Mouse (Mus musculus) thymus, postnatal 4 days (tissue): ENCODE measurements at regions not wholly inside any gene's neighbourhood (a gene's known extent, or its start where the extent isn't known, plus 50 kb on each side); places are given as distances from the start of the nearest gene placed in this dataset.
A peak's percentile ranks its signal among the peaks of the same experiment; 100 is the strongest.

Experiments used
- DNase-seq: peaks from one replicate; pipeline ENCODE4 v3.0.0; 2021

DNA sequence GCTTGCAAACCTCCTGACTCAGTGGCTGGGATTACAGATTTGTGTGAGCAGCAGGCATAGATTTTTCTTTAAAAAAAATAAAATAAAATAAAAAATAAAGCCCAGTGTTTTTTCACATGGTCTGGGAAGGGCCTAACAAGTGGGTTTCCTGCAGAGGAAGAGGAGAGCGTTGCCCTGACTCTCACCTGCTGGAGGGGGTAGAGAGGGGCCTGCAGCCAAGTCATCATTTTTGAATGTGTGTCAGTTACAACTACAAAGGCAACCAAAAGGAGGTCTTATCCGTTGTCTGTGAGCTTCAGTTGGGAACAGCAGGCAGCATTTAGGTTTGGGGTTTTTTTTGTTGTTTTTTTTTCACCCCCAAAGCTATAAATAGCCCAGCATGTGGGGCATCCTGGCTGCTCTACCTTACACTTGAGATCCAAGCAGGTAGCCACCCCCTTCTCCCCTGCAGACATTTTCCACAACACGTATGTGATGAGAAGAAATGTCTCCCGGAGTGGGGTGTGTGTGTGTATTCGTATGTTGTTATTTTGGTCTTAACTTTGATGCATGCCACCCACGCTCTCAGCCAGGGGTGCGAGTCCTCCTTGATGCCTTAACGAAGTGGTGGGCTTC lies 285.7 kb upstream of the 4930412O13Rik start:
- DNase-seq, result peak; percentile 70

DNA sequence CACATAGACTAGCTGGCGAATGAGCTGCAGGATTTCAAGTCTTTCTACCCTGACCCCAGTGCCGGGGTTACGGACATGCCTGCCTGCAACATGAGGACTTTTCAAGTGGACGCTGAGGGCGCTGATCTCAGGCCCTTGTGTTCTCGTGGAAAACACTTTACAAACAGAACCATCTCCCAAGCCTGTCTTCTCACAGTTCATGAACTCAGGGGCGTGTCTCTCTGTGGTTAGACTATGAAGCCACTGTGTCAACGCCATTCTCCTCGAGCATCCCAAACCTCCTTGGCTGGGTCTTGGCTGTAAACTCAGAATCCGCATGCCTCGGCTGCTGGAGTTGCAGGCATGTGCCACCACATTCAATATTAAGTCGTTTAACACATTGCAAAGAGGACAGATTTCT lies 284.9 kb upstream of the 4930412O13Rik start:
- DNase-seq, result peak; percentile 55

DNA sequence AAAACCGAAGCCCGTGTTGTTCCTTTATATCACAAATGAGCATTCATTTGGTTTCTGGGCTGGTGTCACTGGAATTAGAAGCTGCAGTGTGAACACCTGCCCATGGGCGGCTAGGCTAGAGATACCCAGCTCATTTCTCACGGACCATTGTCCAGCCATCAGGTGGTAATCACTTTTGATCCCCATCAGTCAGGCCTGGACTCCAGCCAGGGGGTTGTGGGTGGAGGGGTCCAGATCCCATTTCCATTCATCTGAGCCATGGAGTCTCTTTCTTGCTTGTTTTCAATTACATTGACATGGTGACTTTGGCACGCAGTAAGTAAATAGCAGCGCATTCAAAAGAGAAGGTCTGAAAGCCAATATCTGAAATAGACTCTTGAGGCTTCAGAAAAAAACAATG lies 276.1 kb upstream of the 4930412O13Rik start:
- DNase-seq, result no peak

DNA sequence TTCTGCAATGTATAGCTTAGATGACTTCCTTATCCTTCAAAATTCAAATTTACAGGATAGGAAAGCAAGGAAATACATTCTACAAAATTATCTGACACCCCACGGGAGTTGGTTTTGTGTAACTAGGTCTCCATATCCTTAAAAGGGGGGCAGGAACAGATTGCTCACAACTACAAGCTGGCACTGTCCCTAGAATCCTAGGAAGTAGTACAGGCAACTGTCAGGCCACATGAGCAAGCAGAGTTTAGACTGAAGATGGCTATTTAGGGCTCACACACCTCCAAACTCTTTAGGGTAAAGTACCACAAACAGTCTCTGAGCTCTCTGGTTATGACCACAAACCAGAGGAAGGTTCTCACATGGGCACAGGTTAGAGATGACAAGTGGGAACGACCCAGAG lies 273.5 kb upstream of the 4930412O13Rik start:
- DNase-seq, result no peak

DNA sequence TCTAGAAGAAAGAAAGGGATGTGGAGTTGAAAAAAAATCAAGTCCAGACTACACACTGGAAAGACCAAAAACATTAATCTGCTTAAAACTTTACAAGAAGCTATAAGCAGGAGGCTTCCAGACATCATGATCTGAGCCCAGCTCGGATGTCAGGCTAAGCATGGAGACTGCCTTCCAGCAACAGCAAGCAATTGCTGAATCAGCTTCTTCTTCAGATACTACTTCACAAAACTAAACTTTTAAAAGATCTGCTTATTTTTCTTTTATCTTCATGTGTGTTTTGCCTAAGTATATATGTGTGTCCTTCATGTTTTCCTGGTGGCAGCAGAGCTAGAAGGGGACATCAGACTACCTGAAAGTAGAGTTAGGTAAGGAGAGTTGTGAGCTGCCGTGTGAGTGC lies 266.6 kb upstream of the 4930412O13Rik start:
- no peak for DNase-seq

DNA sequence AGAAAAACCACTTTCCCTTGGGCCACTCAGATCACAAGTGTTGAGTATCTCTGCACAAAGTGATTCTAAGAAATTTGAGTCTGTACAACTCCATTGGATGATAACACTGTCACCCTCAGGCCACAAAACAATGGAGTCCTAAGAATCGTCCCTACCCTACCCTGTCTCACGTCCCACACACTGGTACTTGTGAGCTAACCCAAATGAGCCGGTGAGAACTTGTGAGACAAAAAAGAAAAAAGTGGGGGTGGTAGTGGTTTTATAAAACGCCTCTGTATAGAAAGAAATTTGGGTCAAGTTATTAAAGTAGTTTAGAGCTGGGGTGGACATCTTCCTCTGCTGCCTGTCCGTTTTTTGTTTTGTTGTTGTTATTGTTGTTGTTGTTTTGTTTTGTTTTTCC lies 264.8 kb upstream of the 4930412O13Rik start:
- no peak for DNase-seq

DNA sequence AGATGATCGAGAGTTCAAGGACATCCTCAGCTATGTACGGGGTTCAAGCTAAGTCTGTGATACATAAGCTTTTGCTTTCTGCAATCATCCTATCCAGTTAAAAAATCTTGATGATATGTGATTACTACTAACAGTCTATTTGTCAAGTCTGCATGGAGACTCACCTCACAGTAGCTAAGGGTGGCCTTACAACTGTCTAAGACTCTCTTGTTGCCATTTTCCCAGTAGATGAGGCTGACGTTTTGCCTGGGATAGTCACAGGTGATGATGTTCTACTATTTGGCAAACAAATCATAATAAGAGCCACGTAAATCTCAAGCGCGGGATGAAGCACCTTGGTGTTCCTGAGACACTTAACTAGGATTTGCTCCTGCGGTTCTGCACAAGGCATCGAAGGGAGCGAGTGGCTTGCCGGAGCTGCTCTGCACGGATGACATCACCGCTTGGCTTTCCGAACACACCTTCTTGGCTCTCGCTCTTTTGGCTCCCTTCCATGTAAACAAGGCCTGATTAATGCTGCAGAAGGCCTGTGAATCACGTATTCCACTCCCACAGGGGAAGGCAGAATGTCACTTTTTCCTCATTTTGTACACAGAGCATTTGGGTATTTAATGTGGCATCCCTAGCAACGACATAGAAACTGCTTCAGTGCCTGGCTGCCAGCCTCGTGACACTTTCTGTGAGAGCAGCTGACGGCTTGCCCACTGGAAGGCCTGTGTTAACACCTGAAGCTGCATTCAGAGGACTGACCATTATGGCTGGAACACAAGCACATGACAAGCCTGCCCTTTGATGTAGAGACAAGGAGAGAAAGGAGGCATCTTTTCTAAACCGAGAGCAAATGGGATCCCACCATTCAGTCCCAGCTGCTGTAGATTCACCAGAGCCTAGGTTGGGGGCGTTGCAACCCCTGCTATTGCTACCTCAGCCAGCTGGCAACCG lies 260.5 kb upstream of the 4930412O13Rik start:
- DNase-seq, result no peak

DNA sequence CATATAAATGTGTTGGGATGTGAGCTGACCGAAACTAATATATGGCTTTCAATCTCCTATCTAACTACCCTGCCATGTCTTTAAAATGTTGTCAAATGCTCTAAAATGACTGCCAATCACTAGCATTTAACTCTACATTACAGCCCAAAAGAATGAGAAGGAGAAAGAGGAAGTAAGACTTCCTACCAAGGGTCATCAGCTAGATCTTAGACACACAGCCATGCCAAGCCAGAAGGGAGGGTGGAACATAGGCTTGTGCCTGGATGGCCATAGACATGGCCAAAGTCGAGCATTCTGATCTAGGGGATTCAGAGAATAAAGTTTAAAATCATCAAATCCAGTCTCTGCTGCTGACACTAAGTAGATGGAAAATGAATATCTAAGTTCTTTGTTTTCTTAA lies 257.4 kb upstream of the 4930412O13Rik start:
- no peak for DNase-seq

DNA sequence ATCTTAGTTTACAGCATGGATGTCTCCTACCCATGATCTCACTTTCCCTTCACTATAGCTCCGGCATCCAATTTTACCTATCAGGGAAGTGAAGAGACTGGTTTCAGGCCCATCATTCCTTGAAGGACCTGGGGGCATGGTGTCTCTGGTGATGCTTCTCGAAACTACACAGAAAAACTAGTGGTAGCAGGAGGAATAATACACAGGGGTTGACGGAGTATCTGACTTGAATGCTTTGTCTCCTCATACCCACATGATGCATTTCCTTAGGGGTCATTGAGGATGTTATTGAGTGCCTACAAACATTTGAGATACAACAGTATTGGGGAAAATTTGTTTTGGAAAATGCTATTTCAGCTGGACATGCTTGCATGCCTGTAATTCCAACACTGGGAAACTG lies 253.0 kb upstream of the 4930412O13Rik start:
- DNase-seq, result no peak

DNA sequence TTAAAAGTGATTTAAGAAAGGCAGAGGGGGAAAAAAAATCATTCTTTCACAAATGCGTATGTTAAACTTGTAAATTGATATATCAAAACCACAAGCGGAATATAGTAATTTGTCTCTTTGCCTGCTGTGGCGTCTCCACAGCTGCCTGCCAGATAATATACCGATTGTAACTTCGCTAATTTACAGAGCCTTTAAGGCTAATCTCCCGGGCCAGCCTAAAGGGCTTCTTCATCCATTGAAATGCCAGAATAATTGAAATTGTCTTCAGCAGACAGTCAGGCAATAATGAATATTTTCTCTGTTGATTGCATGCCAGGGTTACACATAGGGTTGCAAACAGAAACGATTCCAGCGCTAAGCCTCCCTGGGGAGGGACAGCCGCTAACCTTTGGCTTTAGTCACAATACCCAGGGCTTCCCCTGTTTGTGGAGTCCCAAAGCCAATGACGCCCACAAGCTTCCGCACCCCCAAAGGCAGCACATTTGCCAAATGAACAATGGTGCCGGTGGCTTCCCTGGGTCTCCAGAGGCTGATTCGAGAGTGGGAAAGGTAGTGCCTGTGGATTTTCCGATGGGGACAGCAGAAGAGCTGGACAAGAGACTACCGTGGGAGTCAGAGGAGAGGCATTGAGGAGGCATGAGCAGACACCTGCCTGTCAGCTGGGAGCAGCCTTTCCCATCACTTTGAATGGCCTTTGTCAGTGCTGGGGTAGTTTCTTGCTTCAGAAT lies 248.2 kb upstream of the 4930412O13Rik start:
- DNase-seq, result no peak

DNA sequence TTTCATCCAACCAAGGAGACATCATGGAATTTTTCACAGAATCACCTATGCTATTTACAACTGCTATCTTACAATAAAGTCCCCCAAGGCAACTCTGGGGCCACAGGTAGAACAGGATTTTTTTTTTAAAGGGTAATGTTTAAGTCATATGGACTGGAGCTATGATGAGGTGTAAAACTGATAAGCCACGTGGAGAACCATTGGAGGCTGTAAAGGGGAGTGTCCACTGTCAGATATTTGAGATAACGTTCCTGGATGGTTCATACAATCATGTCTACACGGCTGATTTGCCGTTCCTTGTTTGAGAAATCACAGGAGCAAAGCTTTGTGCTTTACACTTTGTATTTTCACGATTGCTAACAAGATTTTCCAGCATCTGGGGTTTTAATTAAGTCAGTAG lies 241.8 kb upstream of the 4930412O13Rik start:
- no peak for DNase-seq

DNA sequence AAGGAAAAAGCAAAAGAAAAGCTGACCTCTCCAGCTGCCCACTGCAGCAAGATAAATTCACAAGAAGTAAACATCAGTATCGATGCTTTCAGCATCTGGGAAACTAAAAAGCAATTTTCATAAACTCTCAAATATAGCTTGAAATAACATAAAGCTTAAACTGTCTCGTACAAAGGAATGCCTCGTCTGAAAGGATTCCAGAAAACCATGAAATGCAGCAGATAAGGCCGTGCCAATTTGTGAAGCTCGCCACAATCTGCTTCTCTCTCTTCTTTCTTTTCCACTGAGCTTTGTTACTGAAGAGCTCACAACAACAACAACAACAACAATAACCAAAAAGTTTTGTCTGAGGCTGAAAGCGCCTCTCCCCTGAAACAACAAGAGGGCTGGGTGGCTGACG lies 239.4 kb upstream of the 4930412O13Rik start:
- no peak for DNase-seq

DNA sequence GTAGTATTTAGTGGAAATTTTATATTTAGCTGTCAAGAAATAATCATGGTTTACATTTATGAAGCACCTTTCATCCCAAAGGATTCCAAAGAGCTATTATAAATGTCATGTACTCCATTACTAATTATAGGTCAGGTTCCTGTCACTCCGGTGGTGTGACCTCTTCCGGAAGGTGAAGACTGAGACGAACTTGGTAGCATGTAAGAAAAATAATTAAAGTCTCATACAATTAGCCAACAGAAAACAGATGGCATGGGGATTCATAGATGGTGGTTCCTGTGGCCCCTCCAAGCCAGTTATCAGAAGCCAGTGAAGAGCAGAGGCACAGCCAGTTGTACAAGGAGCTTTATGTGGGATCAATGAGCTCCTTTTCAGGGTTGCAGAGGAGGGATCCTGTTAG lies 238.6 kb upstream of the 4930412O13Rik start:
- DNase-seq, result no peak

DNA sequence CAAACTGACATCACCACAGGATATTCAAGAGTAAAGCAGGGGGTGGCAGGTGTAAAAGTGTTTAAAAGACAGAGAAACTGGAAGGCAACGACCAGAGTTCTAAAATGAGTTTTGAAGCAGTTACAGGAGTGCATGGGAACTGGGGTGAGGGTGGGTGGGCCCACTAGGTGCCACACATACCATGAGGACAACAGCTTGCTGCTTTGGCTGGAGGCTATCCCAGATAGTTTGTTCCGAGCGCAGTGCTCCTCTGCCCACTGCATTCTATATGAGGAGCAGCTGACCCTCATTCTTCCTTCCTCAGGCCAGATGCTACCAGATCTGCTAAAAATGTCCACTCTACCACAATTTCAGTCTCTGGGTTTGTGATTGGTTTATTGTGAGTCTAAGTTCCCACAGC lies 234.6 kb upstream of the 4930412O13Rik start:
- DNase-seq, result no peak

DNA sequence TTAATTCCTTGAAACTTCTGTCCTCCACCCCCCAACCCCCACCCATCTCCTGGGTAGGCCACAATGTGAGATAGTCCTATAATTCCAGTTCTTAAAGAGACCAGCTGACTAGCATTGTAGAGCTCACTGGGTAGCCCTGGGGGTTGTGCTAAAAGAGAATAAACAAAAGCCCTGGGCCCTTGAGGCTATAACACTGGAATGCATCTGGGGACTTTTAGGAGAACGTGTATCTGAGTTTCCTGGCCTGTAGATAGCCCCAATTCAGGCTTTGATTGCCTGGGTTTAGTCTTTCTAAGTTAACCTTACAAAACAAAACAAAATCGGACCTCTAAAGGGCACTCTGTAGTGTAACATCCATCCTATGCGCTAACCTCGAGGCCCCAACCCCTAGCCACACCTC lies 234.1 kb upstream of the 4930412O13Rik start:
- DNase-seq, result no peak

DNA sequence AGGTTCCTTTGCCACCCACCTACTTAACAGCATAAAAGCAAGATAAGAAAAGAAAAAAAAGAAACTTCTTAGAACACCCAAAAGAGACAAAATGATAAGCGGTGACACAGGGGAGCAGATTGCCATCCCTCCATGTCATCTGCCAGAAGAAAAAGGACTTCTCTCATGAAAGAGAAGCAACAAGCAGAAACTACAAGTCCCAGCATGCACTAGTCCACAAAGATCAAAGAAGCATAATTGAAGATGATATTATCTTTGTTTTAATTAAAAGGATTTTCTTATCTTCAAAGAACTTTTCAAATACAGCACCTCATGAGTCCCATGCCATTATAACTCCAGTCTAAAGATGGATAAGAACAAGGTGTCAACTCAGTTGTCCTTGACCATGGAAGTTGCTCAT lies 231.0 kb upstream of the 4930412O13Rik start:
- no peak for DNase-seq

DNA sequence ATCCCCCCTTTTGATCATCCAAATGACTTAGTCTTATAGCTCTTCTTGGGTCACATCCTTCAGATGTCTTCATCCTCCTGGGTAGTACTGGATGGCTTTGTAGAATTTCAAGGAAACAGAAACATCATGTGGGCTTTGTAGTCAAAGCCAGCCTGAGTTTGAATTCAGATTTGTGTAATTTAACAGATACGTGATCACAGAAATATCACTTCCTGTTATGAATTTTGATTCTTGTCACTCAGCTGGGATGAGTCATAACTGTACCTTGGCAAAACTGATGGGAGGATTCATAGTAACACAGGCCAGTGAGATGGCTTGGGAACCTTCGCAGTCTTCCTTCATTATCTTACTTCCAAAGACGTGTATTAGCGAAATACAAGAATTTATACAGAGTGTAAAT lies 222.2 kb upstream of the 4930412O13Rik start:
- no peak for DNase-seq

DNA sequence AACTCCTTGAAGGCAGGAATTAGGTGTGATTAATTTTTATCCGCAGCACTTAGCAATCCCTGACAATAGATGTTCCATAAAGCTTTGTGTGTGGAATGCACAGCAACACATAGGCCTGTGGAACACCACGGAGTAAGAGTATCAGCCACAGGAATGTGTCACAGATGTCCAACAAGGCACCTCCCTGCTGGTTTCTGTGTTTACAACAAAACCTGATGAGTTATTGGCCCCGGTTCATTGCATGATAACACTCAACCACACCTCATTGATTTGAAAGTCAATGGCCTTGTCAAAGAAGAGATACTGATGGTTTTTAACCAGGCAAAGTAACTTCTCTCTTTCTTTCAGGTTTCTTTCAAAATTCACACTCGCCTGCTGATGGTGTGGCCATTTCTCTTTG lies 211.4 kb upstream of the 4930412O13Rik start:
- no peak for DNase-seq

DNA sequence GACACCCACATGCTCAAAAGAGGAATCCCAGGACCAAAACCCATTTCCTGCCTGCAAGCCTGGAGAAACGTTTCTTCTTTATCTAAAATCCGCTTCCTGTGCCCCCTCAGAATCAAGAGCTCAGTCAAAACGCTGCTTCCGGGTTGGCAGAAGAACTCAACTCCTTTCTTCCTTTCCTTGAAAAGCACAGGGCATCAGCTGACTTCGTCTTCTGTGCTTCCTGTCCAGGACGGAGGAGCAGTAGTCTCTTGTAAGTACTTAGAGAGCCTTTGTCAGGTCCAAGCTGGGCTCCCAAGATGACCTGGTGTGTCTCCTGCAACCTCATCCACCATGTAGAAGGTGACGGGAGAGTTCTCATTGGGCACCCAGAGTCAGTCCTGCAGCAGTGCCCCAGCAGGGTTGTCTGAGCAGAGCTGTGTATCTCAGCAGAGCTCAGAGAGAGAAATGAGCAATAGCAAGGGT lies 199.3 kb upstream of the 4930412O13Rik start:
- peak; percentile 64 for DNase-seq

DNA sequence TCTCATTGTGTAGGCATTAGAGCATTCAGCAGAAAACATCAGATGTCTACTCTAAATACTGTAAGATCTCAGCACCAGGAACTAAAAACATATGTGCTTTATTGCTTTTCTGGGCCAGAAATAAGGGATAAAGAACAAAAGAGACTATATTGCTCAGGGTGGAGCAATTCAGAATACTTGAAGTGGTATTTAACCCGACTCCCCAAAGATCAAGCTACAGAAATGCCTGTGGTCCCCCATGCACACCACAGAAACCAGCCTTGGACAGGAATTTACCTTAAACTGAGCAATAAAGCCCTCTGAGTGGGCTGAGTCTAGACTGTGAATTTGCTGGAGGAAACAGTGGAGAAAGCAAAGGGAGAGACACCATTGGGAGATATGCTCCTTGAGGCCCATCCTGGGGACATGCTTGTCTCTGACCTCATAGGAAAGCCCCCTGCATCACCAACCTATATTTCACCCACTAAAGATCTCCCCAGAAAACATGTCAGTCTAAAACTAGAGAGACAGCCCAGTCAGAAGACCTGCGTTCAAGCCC lies 197.3 kb upstream of the 4930412O13Rik start:
- DNase-seq, result no peak

DNA sequence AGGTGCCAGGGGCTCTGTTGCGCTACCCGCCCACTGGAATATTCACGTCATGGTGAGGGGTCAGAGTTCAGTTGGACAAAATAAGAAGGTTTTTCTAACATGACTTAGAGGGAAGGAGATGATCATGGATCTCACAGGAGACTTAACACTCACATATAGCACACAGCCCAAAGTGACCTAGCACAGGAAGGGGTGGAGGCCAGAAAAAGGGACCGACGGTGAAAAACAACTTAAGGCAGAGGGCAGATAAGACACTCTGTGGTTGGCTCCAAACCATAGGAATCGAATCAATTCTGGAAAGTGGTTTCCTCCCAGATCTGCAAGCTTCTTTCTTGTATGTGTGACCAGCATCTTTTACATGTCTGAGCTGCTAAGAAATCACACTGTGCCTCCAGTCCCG lies 192.9 kb upstream of the 4930412O13Rik start:
- DNase-seq, result no peak

DNA sequence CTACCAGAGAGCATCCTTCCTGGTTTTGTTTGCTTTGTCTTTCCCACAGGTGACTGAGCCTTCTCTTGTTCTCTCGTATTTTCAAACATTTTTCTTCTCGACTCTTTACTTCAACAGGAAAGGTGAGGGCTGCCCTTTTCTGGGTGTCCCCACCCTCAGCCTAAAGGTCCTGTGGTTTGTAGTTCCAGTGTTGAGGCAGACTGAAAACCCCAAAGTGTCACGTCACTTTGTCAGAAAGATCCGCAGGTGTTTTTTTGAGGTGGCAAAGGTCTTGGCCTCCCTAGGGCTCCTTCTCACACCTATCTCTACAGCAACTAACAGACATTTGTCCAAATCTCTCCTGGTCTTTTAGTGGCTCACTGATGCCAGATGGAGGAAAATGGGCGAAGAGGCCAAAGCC lies 191.5 kb upstream of the 4930412O13Rik start:
- DNase-seq, result peak; percentile 30

DNA sequence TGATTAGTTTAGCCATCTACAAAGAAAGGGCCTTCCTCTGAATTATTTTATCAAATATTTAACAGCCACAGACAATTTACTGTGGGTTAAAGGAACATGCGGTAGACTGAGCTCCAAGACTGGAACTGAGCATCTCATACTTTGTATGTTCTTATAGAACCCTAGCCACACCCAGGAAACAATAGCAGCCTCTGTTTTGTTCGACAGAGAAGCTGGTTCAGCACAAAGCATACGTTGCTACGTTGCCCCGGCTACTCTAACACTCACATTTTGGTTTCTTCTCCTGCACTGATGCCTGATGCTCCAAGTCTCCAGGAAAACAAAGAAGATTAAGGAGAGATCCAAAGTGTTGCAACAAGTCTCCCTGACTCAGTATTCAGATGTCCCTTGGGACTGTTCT lies 189.5 kb upstream of the 4930412O13Rik start:
- DNase-seq, result no peak
